Mouse (Mus musculus): ENCODE results near the gene Zfp131.

DNA sequence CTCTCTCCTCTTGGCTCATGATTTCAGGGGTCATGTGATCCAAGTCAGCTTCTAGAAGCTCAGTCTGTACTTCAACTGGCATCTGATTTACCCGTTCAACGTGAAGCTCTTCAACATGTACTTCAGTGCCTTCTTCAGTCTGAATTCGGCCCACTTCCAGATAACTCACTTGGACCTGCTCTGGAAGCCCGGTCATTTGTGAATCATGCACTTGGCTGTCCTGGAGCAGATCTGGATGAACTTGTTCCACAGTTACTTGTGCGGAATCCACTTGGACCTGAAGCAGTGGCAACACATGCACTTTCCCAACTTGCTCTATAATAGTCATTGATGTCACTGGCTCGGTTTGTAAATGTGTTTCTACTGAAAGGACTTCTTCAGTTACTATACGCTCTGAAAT lies 24.2 kb downstream of the Zfp131 start:
- TF ChIP-seq GATA1 (IDR thresholded peaks at IDR 0.05; ENCODE audit: borderline replicate concordance, low read length) = no peak
- no peak for TF ChIP-seq FLI1 (IDR thresholded peaks at IDR 0.05; ENCODE audit: low read length)

All from megakaryocyte, embryonic 14.5 days (primary cell).